Mouse (Mus musculus): ENCODE measurements at regions not wholly inside any gene's neighbourhood (a gene's known extent, or its start where the extent isn't known, plus 50 kb on each side); places are given as distances from the start of the nearest gene placed in this dataset.

DNA sequence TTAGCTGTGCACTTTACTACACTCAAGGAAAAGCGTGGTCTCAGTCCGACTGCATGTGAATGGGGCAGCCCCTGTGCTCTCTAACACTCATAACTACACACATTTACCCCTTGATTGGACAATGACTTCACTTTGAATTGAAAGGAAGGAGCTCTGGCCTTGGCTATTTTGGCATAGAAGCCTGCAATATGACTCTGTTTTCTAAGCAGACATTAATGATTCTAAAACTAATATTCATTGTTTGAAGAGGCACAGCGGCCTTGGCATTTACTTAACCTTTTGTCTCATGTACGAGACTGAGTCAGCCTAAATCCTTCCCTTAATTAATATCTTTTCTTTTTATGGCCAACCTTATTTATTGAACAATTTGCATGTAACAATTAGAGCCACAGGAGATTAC, 879.9 kb downstream of the 5730522E02Rik start:
- no peak for DNase-seq

DNA sequence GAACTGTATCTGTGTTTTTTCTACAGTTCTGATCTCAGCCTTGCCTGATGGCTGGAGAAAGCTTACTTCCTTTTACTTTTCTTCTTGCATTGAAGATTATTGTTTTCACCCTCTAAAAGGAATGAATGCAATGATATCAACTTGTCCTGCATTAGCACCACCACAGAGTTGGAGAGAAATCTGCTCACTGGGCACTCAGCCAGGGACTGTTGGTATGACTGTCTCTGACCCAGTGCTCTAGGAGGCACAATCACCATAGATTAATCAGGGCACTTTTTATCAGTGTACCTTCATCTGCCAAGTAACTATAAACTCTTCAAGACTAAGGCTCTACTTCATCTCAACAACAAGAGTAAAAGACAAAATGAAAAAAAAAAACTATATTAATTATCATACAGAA, 888.1 kb downstream of the 5730522E02Rik start:
- no peak for DNase-seq

DNA sequence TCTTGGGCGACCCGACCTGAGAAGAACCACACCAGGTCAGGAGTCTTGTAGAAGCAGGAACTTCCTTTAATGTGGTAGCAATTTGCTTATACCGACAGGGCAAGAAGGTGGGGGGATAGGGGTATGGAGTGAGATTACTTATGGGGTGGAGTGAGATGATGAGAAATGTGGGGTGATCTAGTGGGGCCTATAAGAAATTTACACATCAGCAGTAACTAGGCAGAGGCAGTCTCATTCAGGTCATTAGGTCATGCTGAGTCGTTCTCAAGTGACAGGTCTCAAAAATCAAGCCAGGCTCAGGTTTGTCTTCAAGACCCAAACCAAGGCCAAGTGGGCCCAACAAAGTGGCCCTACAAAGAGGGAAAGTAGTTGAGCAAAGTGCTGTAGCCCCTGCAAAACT, 889.1 kb downstream of the 5730522E02Rik start:
- DNase-seq, result no peak

DNA sequence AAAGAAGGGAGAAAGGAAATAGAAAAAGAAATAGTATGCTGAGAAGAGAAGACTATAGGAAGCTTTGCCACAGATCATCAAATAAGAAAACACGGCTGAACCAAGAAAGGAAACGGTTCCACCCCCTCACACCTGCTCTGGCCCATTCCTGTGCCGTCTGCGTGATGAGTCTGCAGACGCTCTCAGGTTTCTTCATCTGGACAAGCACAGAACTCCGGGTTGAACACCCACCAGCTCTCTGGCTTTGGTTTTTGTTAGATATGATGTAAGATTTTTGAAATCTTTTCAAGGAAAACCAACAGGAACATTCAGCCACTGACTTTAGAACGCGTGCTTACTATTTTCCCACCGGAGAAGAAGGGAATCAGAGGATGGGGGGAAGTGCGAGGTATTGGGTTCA, 895.9 kb downstream of the 5730522E02Rik start:
- DNase-seq, result no peak

DNA sequence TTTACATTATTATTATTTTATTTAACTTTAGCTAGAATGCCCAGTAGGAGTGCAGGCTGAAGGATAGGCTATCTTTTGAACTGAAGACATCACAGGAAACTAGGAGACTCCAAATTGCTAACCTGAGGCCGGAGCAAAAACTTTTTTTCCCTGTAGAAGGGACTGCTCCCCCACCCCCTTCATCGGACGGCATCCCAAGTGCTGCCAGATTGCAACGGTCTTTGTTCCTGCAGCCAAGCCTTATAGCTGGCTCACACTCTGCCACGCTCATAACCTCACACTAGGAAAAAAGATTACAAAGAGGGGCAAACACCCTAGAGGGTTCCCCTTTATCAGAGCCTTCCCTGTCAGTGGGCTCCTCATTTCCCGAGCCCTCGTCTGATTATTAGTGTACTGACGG, 896.7 kb downstream of the 5730522E02Rik start:
- no peak for DNase-seq

DNA sequence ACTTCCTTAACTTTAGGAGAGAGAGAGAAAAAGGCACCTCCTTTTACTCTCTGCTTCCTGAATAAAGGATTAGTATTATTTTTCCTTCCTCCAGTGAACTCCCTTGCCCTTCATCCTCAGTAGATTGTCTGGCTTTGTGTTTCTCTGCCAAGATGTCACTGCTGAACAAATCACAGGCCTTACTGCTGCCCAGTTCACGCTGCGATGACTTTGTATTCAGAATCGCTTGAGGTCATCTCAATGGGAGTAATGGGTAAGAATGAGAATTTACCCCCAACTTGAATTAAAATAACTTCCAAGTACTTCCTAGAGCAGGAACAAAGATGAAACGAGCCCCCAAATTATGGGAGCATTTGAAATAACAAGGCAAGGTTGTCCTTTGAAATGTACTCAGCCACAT, 897.3 kb downstream of the 5730522E02Rik start:
- no peak for DNase-seq

DNA sequence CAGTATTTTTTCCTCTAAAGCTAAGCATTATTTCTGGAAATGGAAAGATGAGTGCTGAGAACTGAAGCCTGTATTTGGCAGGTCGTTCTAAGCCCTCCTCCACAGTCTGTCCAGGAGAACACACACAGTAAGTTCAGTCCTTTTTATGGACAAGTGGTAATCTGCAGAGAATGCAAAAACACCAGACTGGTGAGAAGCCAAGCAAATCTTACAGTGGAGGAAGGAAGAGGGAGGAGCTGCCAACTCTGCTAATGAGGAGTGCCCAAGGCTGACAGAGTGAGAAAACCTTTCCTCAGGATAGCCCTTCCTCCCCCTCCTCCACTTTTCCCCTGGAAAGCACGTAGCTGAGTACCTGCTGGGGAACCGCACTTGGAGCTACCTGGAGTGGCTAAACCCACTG, 899.8 kb downstream of the 5730522E02Rik start:
- DNase-seq, result no peak

DNA sequence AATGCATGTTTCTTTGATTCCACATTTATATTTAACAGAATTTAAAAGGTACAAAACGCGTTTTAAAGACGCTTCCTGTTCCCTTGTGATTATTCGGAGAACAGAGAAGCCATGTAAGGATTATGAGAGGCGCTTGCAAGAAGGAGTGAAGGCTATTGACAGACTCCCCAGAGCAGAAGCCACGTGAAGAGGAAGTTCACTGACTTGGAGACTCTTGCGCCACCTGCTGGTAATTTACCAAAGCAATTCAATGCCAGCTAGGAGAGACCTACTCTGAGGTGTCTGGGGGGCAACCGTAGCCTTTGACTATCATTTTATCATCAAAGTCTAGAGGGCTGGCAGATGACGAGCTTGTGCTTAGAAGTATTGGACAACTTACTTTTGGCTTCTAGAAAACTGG, 909.4 kb downstream of the 5730522E02Rik start:
- DNase-seq, result peak; percentile 5

DNA sequence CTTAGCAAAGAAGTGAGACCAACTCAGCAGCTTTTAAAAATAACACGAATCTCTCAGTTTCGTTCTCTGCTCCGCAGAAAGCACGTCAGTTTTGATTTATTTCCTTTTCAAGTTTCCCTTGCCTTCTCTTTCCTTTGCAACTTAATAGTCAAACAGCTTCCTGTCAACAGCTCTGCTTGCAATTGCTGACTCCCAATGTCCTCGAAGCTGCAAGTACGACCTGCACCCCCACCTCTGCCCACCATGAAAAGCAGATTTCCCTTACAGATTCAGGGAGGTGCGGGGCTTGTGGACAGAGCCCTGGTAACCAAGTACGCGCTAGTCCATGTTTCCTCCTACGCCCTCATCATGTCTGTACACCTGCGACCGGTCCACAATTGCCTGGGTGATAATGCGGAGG, 922.2 kb downstream of the 5730522E02Rik start:
- no peak for DNase-seq

DNA sequence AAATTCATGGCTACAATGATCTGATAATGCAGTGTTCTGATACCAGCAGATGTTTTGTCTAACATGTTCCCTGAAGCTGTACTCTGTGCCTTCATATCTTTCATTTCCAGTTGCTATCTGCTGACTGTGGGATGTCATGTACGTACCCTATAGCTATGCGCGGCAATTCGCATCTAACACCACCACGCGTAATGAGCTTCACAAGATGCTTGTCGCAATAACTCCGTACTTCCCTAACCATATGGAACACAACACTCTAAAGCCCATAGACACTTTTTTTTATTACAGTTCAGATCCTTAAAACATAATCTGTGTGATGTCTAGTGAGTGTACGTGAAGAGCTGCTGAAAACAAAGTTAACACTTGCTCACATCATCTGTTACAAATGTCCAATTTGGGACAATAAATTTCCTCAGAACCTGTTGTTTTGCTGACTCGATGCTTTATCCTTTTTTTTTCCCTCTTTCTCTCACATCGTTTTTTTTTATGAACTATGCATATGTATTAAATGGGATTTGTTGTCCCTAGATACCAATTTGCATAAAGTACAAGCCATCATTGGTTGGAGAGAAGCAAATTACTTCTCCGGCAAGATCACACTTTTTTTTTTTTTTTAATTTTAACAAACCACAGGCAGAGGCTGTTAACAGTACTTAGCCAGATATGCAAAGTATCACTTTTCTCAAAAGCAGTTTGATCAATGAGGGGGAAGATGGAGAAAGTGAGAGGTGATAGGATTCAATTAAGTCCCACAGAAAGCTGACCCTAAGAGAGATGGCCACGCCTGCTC, 922.9 kb downstream of the 5730522E02Rik start:
- DNase-seq, result no peak

DNA sequence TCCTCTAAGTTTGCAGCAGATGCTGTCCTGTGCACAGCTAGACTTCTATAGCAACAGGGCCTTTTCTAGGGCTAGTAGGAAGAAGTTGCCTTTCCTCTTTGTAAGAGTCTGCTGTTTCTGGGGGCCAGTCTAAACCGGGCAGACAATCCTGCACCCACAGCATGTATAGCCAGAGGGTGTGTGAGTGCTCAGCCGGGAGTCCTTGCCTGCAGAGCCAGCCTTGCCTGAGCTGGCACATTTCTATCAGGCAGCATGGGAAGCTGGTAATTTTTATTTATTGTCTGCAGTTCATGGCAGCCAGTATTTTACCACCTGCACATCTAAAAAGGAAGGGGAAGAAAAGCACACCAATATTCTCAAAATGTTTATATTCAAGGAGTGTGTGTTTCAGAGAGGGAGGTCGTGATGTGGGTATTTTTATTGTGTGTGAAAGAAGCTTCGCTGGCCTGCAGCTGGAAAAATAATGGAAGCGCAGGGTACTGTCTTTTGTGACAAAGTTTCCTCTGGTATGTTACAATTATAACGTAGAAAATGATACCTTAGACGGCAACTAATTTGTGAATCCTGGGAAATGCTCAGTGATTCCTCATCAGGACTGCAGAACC, 940.5 kb downstream of the 5730522E02Rik start:
- no peak for DNase-seq

DNA sequence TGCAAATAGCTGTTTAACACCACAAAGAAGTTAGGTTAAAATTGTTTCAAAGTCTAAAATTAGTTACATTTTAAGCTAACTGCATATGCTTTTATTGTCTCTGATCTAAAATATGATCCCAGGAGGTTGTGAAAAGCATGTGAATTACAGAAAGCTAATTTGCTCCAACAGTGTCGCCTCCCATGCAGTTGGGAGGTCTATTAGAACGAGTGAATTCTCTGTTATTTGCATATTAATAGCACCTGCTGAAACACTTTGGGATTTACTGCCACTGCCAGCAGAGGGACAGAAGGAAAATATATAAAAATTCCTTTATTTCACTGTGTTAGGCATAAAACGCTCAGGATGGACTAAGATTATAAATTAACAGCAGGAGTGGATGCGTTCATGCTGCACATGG, 947.7 kb downstream of the 5730522E02Rik start:
- DNase-seq, result no peak

DNA sequence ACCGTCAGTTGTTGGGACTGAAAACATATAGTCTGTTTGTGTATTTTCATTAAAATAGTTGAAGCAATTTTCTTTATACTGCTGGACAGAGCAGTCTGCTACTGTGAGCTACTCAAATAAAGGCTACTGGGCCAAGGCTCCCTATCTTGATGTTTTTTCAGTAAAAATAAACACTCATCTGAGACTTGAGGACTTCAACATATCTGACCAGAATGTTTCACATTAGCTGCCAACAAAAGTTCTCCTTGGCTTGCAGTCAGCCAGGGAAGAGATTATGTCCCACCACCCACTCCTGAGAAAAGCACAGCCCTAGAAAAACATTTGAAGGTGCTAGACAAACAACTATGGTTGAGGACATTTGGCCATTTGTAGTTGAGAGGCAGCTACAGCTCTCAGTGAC, 950.9 kb downstream of the 5730522E02Rik start:
- no peak for DNase-seq

DNA sequence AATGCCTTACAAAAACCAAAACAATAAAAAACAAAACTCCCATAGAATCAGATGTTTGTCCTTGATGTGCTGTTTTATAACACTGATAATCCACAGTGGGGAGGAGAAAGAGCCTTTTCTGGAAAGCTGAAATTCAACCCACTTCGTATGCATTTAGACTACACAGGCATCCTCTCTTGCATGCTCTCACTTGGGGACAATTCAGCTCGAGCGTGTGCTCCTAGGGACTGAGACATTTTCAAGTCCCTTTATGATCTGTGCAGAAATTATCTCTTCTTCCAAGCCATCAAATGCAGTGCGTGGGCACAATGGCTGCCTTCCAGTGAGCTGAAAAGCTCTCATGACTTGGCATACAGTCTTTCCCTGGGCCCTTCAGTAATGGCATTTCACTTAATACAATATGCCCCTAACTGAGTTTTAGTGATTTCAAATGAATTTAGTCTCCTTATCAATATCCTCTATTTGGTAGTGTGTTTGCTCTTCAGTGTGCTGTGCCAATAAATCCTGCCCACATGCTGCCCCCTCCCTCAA, 977.1 kb downstream of the 5730522E02Rik start:
- DNase-seq, result no peak

Data from cerebellum, adult 11-12 months (tissue).